Mouse (Mus musculus): ENCODE measurements around the gene Cd300ld5. TPM values are rescaled to one million over a fixed set of nuclear protein-coding genes. Genes with fewer than 3 reads are reported as not detected.
"Not testable (repeated sequence)": the region's sequence is repeated elsewhere in the genome, so short reads cannot be mapped to it uniquely, and the experiment has no call there.

Gene Cd300ld5
- total RNA-seq (2014; rRNA removed), result 0.18 TPM in 1 of 2 replicates, not detected in the other
- 0.14 TPM in 1 of 2 replicates, not detected in the other for polyA plus RNA-seq (2012; rRNA removed)

- WGBS, result no CpG with 5 or more reads among the region's 6 CpGs
- H3K27me3 ChIP-seq (ENCODE audit: control insufficient read depth, insufficient read depth, low read length); H3K36me3 ChIP-seq (ENCODE audit: control insufficient read depth, insufficient read depth, low read length); DNase-seq (ENCODE audit: extremely low read depth, low read depth, low spot score); H3K79me2 ChIP-seq (ENCODE audit: control insufficient read depth, insufficient read depth, low read length); H3K9ac ChIP-seq (ENCODE audit: low read depth, low read length); H3K4me3 ChIP-seq (ENCODE audit: insufficient read depth, low read depth, low read length); H3K4me1 ChIP-seq (ENCODE audit: control insufficient read depth, insufficient read depth, low read length); H3K27ac ChIP-seq (replicated peaks; ENCODE audit: insufficient read depth, low read depth, low read length): not testable (repeated sequence)
Measured at GRCm38 (mm10) chr11:115037669-115038068, at the start of gene Cd300ld5. Cd300ld5 (minus strand) TSS chr11:115037769.

- no peak for DNase-seq (ENCODE audit: extremely low read depth, low read depth, low spot score)
- WGBS, result 59% methylated on average over 7 of the region's 7 CpGs
- Histone ChIP-seq H3K36me3 (ENCODE audit: control insufficient read depth, insufficient read depth, low read length) (no peaks in the 10 kb centered on the region), H3K4me3 (ENCODE audit: insufficient read depth, low read depth, low read length) (no peak overlapping the region), H3K9ac (ENCODE audit: low read depth, low read length) (no peak overlapping the region), H3K79me2 (ENCODE audit: control insufficient read depth, insufficient read depth, low read length) (no peaks in the 10 kb centered on the region), H3K27me3 (ENCODE audit: control insufficient read depth, insufficient read depth, low read length) (peaks cover 5% of the 10 kb centered on the region), H3K4me1 (ENCODE audit: control insufficient read depth, insufficient read depth, low read length) (no peaks in the 10 kb centered on the region), H3K27ac (replicated peaks; ENCODE audit: insufficient read depth, low read depth, low read length) (no peak overlapping the region)
- TF ChIP-seq CTCF (IDR thresholded peaks at IDR 0.05; ENCODE audit: low read depth, low read length), result no peak
- no peak for TF ChIP-seq POLR2A (IDR thresholded peaks at IDR 0.05; ENCODE audit: extremely low read depth, insufficient read depth, low read length)
Measured at GRCm38 (mm10) chr11:115086213-115086612, 48.6 kb upstream of the Cd300ld5 start.

GRCm38 (mm10) chr11:115085064-115085463 is 47.5 kb upstream of the Cd300ld5 start:
- no peak overlapping the region for H3K9ac ChIP-seq (ENCODE audit: low read depth, low read length)
- 53% methylated on average over 8 of the region's 8 CpGs for WGBS

GRCm38 (mm10) chr11:115084595-115084994 is 47.0 kb upstream of the Cd300ld5 start:
- WGBS, result 44% methylated on average over 12 of the region's 12 CpGs
- DNase-seq (ENCODE audit: extremely low read depth, low read depth, low spot score), result no peak
- H3K27ac ChIP-seq (replicated peaks; ENCODE audit: insufficient read depth, low read depth, low read length), result no peak overlapping the region
- no peaks in the 10 kb centered on the region for H3K36me3 ChIP-seq (ENCODE audit: control insufficient read depth, insufficient read depth, low read length)
- no peak overlapping the region for H3K4me3 ChIP-seq (ENCODE audit: insufficient read depth, low read depth, low read length)
- peaks cover 4% of the 10 kb centered on the region; the same call in 1 of the 2 replicates for H3K27me3 ChIP-seq (ENCODE audit: control insufficient read depth, insufficient read depth, low read length)
- TF ChIP-seq POLR2A (IDR thresholded peaks at IDR 0.05; ENCODE audit: extremely low read depth, insufficient read depth, low read length) (no peak), CTCF (IDR thresholded peaks at IDR 0.05; ENCODE audit: low read depth, low read length) (no peak)
- H3K9ac ChIP-seq (ENCODE audit: low read depth, low read length), result no peak overlapping the region
- no peaks in the 10 kb centered on the region for H3K4me1 ChIP-seq (ENCODE audit: control insufficient read depth, insufficient read depth, low read length)
- no peaks in the 10 kb centered on the region for H3K79me2 ChIP-seq (ENCODE audit: control insufficient read depth, insufficient read depth, low read length)

More at GRCm38 (mm10) chr11:115085064-115085463, 47.5 kb upstream of the Cd300ld5 start:
- no peak for TF ChIP-seq POLR2A (IDR thresholded peaks at IDR 0.05; ENCODE audit: extremely low read depth, insufficient read depth, low read length)
- TF ChIP-seq CTCF (IDR thresholded peaks at IDR 0.05; ENCODE audit: low read depth, low read length), result no peak
- Histone ChIP-seq H3K27me3 (ENCODE audit: control insufficient read depth, insufficient read depth, low read length) (peaks cover 4% of the 10 kb centered on the region; the same call in 1 of the 2 replicates), H3K27ac (replicated peaks; ENCODE audit: insufficient read depth, low read depth, low read length) (no peak overlapping the region), H3K4me3 (ENCODE audit: insufficient read depth, low read depth, low read length) (no peak overlapping the region), H3K36me3 (ENCODE audit: control insufficient read depth, insufficient read depth, low read length) (no peaks in the 10 kb centered on the region), H3K4me1 (ENCODE audit: control insufficient read depth, insufficient read depth, low read length) (no peaks in the 10 kb centered on the region), H3K79me2 (ENCODE audit: control insufficient read depth, insufficient read depth, low read length) (no peaks in the 10 kb centered on the region)
- no peak for DNase-seq (ENCODE audit: extremely low read depth, low read depth, low spot score)

- Histone ChIP-seq H3K36me3 (ENCODE audit: control insufficient read depth, insufficient read depth, low read length) (no peaks in the 10 kb centered on the region), H3K79me2 (ENCODE audit: control insufficient read depth, insufficient read depth, low read length) (no peaks in the 10 kb centered on the region), H3K4me1 (ENCODE audit: control insufficient read depth, insufficient read depth, low read length) (no peaks in the 10 kb centered on the region), H3K27me3 (ENCODE audit: control insufficient read depth, insufficient read depth, low read length) (peaks cover 4% of the 10 kb centered on the region; the same call in 1 of the 2 replicates), H3K4me3 (ENCODE audit: insufficient read depth, low read depth, low read length) (no peak overlapping the region), H3K9ac (ENCODE audit: low read depth, low read length) (no peak overlapping the region), H3K27ac (replicated peaks; ENCODE audit: insufficient read depth, low read depth, low read length) (no peak overlapping the region)
- 37% methylated on average over 18 of the region's 18 CpGs for WGBS
- DNase-seq (ENCODE audit: extremely low read depth, low read depth, low spot score), result peak; percentile 27
- TF ChIP-seq CTCF (IDR thresholded peaks at IDR 0.05; ENCODE audit: low read depth, low read length) (peak; percentile 85), POLR2A (IDR thresholded peaks at IDR 0.05; ENCODE audit: extremely low read depth, insufficient read depth, low read length) (no peak)
Measured at GRCm38 (mm10) chr11:115083376-115084139, 46.0 kb upstream of the Cd300ld5 start.

- Histone ChIP-seq H3K4me1 (ENCODE audit: control insufficient read depth, insufficient read depth, low read length) (no peaks in the 10 kb centered on the region), H3K9ac (ENCODE audit: low read depth, low read length) (no peak overlapping the region), H3K79me2 (ENCODE audit: control insufficient read depth, insufficient read depth, low read length) (no peaks in the 10 kb centered on the region), H3K36me3 (ENCODE audit: control insufficient read depth, insufficient read depth, low read length) (no peaks in the 10 kb centered on the region), H3K27me3 (ENCODE audit: control insufficient read depth, insufficient read depth, low read length) (peaks cover 4% of the 10 kb centered on the region; the same call in 1 of the 2 replicates), H3K27ac (replicated peaks; ENCODE audit: insufficient read depth, low read depth, low read length) (no peak overlapping the region), H3K4me3 (ENCODE audit: insufficient read depth, low read depth, low read length) (no peak overlapping the region)
- TF ChIP-seq POLR2A (IDR thresholded peaks at IDR 0.05; ENCODE audit: extremely low read depth, insufficient read depth, low read length) (no peak), CTCF (IDR thresholded peaks at IDR 0.05; ENCODE audit: low read depth, low read length) (no peak)
- no peak for DNase-seq (ENCODE audit: extremely low read depth, low read depth, low spot score)
- 78% methylated on average over 6 of the region's 6 CpGs for WGBS
Measured at GRCm38 (mm10) chr11:115082196-115082595, 44.6 kb upstream of the Cd300ld5 start.
